Mouse (Mus musculus): ENCODE measurements around the gene Psmg3.
A peak's percentile ranks its signal among the peaks of the same experiment; 100 is the strongest.

Gene Psmg3

GRCm38 (mm10) chr5:139826357-139827055 lies at the start of gene Psmg3, which contains the start of gene Gm26938:
TSS of gene Psmg3 (minus strand) at chr5:139826885.
TSS of gene Gm26938 (minus strand) at chr5:139826407.
- peak; percentile 91 to 93 for DNase-seq

GRCm38 (mm10) chr5:139871526-139871925 lies 44.8 kb upstream of the Psmg3 start:
- DNase-seq: no peak

- DNase-seq: peak in 1 of 2 experiments; percentile 25
These were observed 44.2 kb upstream of the Psmg3 start for GRCm38 (mm10) chr5:139870886-139871285.

GRCm38 (mm10) chr5:139862759-139863158 lies 36.1 kb upstream of the Psmg3 start:
- peak; percentile 68 to 74 for DNase-seq

GRCm38 (mm10) chr5:139860328-139861104 lies 33.8 kb upstream of the Psmg3 start:
- DNase-seq: peak; percentile 74 to 82

- peak; percentile 48 to 57 for DNase-seq
These were observed 23.1 kb upstream of the Psmg3 start for GRCm38 (mm10) chr5:139849626-139850320.

- DNase-seq: no peak
These were observed 12.5 kb upstream of the Psmg3 start for GRCm38 (mm10) chr5:139839142-139839541.

DNA sequence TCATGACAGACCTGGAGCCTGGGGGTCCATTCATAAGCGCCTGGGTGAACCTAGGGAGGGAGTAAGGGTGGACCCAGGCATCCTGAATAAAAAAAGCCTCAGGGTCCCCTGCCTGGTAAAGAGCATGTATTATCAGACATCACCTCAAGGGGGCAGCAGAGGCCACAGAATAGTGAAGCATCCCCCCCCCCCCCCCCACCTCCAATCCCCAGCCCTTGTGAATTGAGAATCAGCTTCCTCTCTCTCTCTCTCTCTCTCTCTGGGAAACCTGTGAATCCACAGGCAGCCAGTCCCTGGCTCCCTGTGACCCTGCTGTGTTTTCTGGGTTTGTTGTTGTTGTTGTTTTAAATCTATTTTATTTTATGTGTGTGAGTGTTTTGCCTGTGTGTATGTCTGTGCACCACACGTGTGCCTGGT lies 11.8 kb upstream of the Psmg3 start:
- DNase-seq: peak; percentile 84 to 90

DNA sequence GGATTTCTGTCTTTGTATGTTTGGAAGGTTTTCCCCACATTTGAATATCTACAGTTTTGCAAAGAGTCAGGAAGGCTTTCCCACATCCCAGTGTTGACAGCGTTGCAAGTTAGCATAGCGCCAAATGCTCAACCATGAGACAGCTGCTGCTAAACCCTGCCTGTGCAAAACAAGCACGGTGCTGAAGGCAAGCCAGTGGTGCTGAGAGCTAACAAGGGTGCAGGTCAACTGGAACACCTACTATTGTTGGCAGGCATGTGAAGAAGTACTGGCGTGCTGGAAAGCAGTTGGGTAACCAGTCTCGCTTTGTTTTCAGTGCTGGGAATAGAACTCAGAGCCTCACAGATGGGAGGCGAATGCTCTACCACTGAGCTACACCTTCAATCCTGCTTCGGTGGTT lies 9.0 kb upstream of the Psmg3 start:
- DNase-seq: no peak

- DNase-seq: no peak
These were observed 5.4 kb upstream of the Psmg3 start for GRCm38 (mm10) chr5:139832125-139832524.

- no peak for DNase-seq
These were observed 4.0 kb upstream of the Psmg3 start for GRCm38 (mm10) chr5:139830734-139831133.

DNA sequence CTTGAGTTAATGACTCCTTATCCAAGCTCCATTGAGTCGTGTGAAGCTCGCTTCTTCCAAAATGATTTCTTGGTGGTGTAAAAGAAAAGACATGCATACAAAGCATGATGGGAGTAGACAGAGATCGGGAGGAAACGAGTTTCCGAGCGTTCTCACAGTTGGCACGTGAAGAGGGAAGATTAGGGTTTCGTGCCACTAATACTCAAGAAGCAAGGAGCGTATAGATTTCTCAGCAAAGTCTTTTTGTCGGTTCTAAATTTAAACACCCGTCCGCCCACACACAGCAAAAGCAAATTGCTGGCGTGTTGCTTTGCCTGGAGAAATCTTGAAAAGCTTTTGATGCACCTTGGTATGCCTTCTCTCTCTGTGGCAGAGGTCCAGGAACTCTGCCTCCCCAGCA lies 2.7 kb upstream of the Psmg3 start:
- DNase-seq: no peak

- peak in 1 of 2 experiments; percentile 44 for DNase-seq
These were observed 908 bp upstream of the Psmg3 start for GRCm38 (mm10) chr5:139827593-139827992.

GRCm38 (mm10) chr5:139825947-139826346 lies 738 bp downstream of the Psmg3 start:
- DNase-seq: no peak

DNA sequence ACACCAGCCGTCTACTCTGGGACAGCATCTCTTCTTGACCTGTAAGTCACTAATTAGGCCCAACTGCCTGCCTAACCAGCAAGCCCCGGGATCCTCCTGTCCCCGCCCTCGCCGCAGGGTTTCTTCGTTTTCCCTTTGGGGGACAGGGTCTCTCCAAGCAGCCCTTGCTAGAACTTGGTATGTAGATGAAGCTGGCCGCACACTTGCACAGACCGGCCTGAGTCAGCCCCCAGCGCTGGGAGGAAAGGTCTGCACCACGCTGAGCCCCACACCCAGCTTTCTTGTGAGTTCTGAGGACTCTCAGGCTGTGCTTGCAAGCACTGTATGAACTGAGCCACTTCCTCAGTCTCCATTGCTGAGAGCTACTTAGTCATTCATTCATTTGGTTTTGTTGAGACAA lies 2.2 kb downstream of the Psmg3 start:
- DNase-seq: no peak

DNA sequence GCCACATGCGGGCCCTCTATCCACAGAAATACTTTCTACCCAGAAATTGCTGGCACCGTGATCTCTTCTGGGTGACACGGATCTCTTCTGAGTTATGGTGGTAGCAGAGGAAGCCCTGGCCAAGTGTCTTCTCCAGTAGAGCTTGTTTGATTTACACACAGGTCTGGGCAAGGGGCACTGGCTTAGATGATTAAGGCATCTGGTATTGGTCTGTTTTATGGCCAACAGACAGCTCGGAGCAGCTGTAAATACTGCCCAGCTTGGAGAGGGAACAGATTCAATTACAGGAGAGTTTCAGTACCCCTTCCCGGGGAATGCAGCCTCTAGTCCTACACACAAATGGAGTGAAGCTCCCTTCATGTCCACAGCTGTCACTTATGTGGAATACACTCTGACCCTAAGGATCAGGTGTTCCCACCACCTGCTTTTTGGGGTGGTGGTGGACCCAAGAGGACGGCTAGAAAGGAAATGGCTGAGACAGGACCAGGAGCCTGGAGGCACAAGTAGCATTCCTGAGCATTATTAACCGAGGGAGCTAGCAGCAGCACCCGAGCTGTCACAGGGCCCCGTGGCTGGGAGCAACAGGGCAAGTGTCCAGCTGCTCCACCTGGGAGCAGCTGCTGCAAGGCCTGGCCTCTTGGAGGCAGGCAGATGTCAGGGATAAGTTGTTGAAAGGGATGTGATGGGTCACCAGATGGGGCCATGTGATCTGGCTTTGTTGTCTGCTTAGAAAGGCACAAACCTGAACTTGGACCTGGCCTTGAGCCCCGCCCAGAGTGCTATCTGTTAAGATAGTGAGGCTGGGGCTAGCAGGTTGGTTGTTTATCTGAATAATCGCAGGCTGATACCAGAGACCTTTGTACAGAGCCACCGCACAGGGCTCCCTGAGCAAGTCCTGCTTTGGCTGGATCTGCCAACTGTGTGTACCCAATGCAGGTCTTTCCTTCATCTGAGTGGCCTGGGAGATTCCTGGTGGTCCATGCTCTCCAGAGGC lies 4.9 kb downstream of the Psmg3 start:
- no peak for DNase-seq

GRCm38 (mm10) chr5:139819538-139820181 lies 7.0 kb downstream of the Psmg3 start, which contains the start of gene Tmem184a:
TSS of gene Tmem184a (minus strand) at chr5:139819917.
- no peak for DNase-seq

- peak; percentile 52 to 53 for DNase-seq
These were observed 7.9 kb downstream of the Psmg3 start for GRCm38 (mm10) chr5:139818801-139819200.

GRCm38 (mm10) chr5:139818056-139818455 lies 8.6 kb downstream of the Psmg3 start:
- no peak for DNase-seq

- DNase-seq: no peak
These were observed 9.4 kb downstream of the Psmg3 start for GRCm38 (mm10) chr5:139817292-139817691.

DNA sequence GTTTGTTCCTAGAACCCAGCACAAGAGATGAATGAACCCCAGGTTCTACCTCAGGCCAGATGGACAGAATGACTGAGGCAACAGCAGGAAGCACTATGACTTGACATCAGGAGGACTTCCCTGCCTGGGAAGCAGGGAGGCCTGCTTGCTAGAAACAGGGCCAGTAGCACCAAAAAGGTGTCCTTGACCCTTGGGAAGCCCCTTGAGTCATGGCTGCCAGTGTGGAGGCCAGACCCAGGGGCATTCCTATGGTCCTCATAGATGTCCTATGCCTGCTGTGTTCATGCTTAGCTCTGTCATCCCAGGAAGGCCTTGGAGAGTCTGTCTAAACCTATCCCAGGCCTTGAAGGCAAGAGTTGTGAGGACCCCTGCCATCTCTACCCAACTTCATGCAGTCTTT lies 10.2 kb downstream of the Psmg3 start:
- DNase-seq: no peak

Data from cerebellum, postnatal 10 days (tissue).